ENCODE assay signal across 24 mouse cellular contexts in genomic region chr10:107229416-107229815, GRCm38 (mm10). TPM values are rescaled to one million over a fixed set of nuclear protein-coding genes. Genes with fewer than 3 reads are reported as not detected.
DNase-seq lines count a peak whose midpoint lies in the region; ATAC-seq and TF ChIP-seq lines count a peak whose summit lies in the region.
"Had no signal": no experiment of that assay in that cellular context is flagged by ENCODE, and none has a peak within 500 bp of the region (broad histone marks: within the 10 kb centered on the region; RNA-seq: fewer than 3 reads in every experiment).

No protein-coding gene starts in this region.

- no peaks in the 10 kb centered on the region for H3K4me1 ChIP-seq in stomach, postnatal 0 days (replicated peaks; ENCODE audit: control insufficient read depth, insufficient read depth)

- no peak overlapping the region for H3K27ac ChIP-seq in stomach, postnatal 0 days (replicated peaks)

- no peak overlapping the region for H3K9ac ChIP-seq in stomach, postnatal 0 days (ENCODE audit: low read length)

- no peak for TF ChIP-seq EP300 in stomach, postnatal 0 days (optimal IDR thresholded peaks at IDR 0.05)

- 84% methylated on average over 3 of the region's 3 CpGs for WGBS in stomach, postnatal 0 days

- DNase-seq in retina, postnatal 1 day = peak; percentile 6
- DNase-seq in retina, embryonic 14.5 days (ENCODE audit: low spot score) = no peak
- peak; percentile 95 for DNase-seq in 3T3-L1 (ENCODE audit: low read depth, low spot score)
- DNase-seq in adipocyte (ENCODE audit: low spot score) = peak; percentile 95
- DNase-seq in left cerebral cortex, postnatal 25 days (ENCODE audit: low spot score in 2 of 2) = no peak
- DNase-seq in stomach, postnatal 0 days (ENCODE audit: low spot score) = no peak
- DNase-seq: adrenal gland, adult 2 months; adrenal gland, adult 8-10 months; adrenal gland, postnatal 10 days; adrenal gland, postnatal 14 days; adrenal gland, postnatal 25 days; adrenal gland, postnatal 36 days; B cell, adult 2 months; cerebellum, adult 11 months; cerebellum, adult 11-12 months; cerebellum, adult 18-20 months; cerebellum, adult 2 months; cerebellum, adult 8-10 months had no signal

- no peak overlapping the region for H3K4me3 ChIP-seq in stomach, postnatal 0 days (ENCODE audit: low read depth, low read length)

- H3K36me3 ChIP-seq in stomach, postnatal 0 days (ENCODE audit: control insufficient read depth, insufficient read depth, low read length) = no peaks in the 10 kb centered on the region
- H3K36me3 ChIP-seq: G1E had no signal

- TF ChIP-seq CTCF in stomach, postnatal 0 days (IDR thresholded peaks at IDR 0.05; ENCODE audit: low read depth) = no peak

- no peaks in the 10 kb centered on the region for H3K27me3 ChIP-seq in stomach, postnatal 0 days (ENCODE audit: control insufficient read depth, insufficient read depth, low read length)
- H3K27me3 ChIP-seq: CH12.LX, Patski had no signal

- H3K4me2 ChIP-seq in stomach, postnatal 0 days (replicated peaks; ENCODE audit: low read depth) = no peak overlapping the region

- ATAC-seq in stomach, postnatal 0 days (ENCODE audit: low FRiP score, low TSS enrichment) = no peak
- ATAC-seq: activated CD4-positive, CD25-positive, alpha-beta regulatory T cell, adult 4 months; CD4-positive, CD25-positive, alpha-beta regulatory T cell, adult 4 months; Patski had no signal

- no peaks in the 10 kb centered on the region for H3K9me3 ChIP-seq in stomach, postnatal 0 days (ENCODE audit: control insufficient read depth, low read length)

- intact Hi-C loops in left cerebral cortex, postnatal 25 days (cut with DNase I) = no loop called here

RNA-seq across cellular contexts. Expression of gene Lin7a, which starts 42.1 kb away (rescaled TPM):
- total RNA-seq in left cerebral cortex, postnatal 25 days (2021) = 10 to 100 TPM; 67.7 to 72.7 TPM
- polyA plus RNA-seq in stomach, postnatal 0 days (2015; fragmentation: Nextera tagmentation; extraction: Ambion mirVana) = 0.56 and 0.74 TPM in 2 replicates
- total RNA-seq: CH12.LX, G1E, MEL had no signal
- polyA plus RNA-seq: activated CD4-positive, CD25-positive, alpha-beta regulatory T cell, adult 4 months; CD4-positive, CD25-positive, alpha-beta regulatory T cell, adult 4 months; G1E had no signal

Comparison
In these comparisons a context has a peak if more than half of its experiments do, and no peak if none do; other contexts are left out.
1. DNase-seq: peak in retina, postnatal 1 day (single experiment), 3T3-L1 (single experiment) and adipocyte (single experiment); none in retina, embryonic 14.5 days (single experiment), left cerebral cortex, postnatal 25 days (0 of 2) and stomach, postnatal 0 days (single experiment).